Mouse (Mus musculus): ENCODE measurements around the gene Cyp4f16.

GRCm38 (mm10) chr17:32505851-32506728, 30.3 kb upstream of the Cyp4f16 start, which contains the start of gene Cyp4f17:
- no peak for TF ChIP-seq POLR2A (IDR thresholded peaks at IDR 0.05; ENCODE audit: extremely low read depth, insufficient read depth, low read length)
- no peak for TF ChIP-seq CTCF (IDR thresholded peaks at IDR 0.05; ENCODE audit: extremely low read depth, insufficient read depth, low read length)
